Mouse (Mus musculus) NIH3T3 (cell line): ENCODE measurements around the gene Diablo.

Source experiments
- DNase-seq: peaks from one replicate; pipeline ENCODE4 v3.0.0-alpha.2; 2012; ENCODE audit warnings: low read depth

The Diablo gene

DNA sequence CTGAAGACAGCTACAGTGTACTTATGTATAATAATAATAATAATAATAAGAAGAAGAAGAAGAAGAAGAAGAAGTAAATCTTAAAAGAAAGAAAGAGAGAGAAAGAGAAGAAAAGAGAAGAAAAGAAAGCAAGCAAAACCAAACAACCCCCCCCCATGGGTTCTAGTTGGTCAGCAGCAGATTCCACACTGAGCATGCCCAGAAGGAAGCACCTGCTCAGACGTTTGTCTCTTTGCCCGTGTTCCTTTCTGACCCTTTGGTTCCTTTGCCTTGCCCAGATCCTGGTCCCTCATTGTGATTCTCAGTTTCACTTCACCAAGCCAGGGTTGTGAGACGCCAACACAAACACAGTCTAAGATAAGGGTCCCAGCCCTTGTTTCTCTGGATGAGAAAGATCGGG is 22.0 kb downstream of the Diablo start:
- DNase-seq = no peak

DNA sequence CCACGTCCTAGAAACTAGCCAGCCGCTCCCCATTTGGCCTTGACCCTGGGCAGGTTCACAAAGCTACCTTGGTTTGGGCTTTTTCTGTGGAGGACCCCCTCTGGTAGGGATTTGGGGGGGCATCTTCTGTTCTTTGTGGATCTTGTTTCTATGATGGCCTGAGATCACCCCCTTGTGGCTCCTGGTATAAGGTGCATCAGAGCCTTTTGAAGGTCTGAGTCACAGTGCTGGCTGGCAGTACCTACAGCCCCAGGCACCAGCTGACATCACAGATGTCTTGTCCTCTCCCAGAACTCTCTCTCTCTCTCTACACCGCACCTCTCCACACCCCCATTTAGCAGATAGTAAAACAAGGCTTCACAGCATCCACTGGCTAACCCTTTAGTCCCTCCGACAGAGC is 24.3 kb downstream of the Diablo start:
- peak; percentile 71 for DNase-seq

DNA sequence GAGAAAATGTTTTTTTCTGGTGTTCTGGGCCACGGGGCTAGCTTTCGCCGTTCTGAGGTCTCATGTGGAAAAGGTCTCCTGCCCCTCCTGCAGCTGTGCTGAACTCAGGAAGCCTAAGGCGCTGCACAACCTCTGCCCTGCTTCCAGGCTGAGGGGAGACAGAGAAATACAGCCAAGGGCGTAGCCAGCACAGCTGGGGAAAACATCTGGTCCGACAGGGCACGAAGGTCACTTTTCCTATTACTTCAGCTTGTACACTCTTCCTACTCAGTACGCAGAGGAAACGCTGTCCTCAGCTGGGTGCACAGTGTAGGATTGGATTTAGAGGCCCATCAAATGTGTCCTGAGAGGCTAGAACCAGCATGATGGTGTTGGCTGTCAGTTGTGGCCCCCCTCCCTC is 34.0 kb downstream of the Diablo start:
- DNase-seq = no peak

DNA sequence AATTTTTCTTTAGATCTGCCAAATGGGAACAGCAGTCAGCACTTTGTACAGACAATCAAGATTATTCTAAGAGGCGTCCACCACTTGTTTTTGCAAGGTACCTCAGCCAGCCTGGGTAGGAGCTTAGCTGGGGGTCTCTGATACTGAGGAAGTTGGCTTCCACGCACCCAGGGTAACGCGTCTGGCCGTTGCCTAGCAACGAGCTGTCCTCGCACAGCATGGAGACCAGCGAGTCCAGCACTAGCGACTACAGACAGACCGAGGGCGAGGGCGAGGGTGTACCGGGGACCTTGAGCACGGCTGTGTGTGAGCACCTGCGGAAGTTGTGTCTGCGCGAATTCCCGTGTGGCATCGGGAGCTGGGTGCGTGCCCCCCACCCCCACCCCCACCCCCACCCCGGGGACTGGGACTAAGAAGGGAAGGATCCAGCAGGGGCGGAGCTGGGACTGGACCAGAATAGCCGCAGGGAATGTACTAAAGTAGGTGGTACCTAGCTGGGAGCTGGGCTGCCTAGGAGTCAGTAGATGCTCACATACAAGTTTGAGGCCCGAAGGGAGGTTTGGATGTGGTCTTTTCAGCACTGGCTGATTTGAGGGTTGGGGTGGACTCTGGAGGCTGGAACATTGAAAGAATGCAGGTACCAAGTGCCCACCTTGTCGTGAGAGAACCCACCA is 34.7 kb downstream of the Diablo start, which contains the start of the genes Lrrc43 and Il31:
Lrrc43 (plus strand) TSS at position 194 of the 674 bp plus-strand sequence.
Il31 (minus strand) TSS at position 378 of the 674 bp plus-strand sequence.
- no peak for DNase-seq

DNA sequence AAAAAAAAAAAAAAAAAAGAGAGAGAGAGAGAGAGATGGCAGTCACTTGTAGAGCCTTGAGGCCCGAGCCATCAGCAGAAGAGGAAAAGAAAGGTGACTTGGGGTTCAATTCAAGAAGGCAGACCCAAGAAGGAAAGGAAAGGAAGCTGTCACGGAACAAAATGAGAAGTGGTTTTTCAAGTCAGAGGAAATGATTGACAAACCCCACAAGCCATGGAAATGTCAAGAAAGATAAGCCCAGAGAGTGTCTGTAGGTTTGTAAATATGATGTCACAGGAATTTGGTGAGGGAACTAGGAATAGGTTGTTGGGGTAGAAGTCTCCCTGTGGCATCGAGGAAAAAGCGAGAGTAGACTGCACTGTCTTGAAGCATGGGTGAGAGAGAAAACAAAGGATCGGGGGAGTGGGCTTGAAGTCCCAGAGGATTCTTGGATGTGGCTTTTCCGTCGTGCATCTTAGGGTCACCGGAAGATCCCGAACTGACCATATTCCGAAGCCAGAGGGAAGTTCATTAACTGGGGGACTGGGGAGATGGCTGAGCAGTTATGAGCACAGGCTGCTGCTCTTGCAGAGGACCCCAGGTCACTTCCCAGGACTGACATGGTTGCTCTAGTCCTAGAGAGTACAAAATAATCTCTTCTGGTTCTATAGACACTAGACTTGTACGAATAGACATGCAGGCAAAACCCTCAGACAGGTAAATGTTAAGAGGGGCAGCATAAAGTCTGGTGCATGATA is 36.1 kb downstream of the Diablo start:
- no peak for DNase-seq

DNA sequence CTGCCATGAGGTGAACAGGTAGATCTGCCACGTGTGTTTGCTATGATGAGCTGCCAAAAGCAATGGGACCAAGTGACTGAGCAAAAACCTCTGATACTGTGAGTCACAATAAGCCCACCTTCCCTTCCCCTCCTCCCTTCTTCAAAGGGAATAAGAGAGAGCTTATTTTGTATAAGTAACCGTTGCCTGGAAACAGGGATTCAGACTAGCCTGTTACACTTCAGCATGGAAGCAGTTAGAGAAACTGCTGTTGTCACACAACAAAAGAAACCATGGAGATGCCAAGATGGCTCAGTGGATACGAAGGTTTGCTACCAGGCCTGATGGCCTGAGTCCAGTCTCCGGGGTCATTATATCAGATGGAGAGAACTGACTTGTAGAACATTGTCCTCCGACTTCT is 50.2 kb downstream of the Diablo start:
- no peak for DNase-seq

DNA sequence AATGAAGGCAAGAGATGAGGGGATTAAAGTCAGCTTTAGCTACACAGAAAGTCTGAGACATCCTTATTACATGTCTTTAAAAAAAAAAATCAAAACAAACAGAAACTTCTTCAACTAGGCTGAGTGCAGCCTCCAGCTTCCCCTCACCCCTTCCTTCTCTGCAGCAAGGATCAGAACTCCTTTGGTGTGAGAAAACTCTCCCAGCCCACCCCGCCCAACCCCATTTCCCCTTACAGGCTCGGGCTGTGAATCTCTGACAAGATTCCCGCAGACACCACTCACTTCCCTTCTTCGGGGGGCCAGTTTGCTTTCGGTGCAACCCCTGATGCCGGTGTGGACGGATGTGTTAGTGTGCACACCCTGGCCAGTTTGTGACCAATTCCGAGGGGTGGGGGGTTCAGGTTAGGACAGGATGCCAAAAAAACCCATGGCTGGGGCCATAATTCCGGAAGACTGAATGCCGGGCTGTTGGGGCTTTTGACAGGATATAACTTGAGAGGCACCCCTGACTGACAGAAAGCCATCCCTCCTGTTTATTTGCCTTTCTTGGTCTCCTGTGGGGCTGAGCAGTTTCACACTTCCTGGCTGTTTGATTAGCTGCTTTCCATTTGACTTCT is 53.1 kb downstream of the Diablo start:
- DNase-seq = no peak

DNA sequence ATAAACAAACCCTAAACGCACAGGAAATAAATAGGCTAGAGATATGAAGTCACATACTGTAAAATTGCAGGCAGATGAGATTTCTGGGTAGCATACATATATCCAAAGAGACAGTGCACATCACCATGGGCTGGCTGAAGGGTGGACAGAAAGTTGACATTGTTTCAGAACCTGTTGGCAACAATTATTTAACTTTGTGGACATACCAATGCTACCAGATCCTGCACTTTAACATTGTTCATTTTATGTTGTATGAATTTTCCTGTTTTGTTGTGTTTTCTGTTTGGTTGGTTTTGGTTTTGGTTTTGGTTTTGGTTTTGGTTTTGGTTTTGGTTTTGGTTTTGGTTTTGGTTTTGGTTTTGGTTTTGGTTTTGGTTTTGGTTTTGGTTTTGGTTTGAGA is 59.3 kb downstream of the Diablo start:
- no peak for DNase-seq

DNA sequence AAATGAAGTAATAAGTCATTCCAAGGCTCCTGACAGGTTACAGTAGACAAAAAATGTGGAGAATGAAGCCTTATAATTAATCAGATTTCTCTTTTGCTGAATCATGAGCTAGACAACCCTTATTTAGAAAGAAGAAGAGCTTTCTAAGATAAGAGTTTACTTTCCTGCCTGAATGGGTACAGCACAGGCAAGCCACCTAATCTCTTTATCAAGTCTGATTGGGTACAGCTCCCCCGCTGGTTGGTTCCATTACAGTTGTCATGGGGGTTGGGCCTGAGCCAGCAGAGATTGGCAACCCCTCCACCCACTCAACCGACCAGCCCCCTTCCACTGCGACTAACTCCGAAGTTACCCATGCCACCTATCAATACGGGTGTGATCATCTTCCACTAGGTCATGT is 62.6 kb downstream of the Diablo start:
- no peak for DNase-seq
